ENCODE assay signal across 10 mouse cellular contexts in genomic region chr3:95293537-95293936, GRCm38 (mm10). TPM values are rescaled to one million over a fixed set of nuclear protein-coding genes. Genes with fewer than 3 reads are reported as not detected.
DNase-seq lines count a peak whose midpoint lies in the region; ATAC-seq and TF ChIP-seq lines count a peak whose summit lies in the region.
"Had no signal": no experiment of that assay in that cellular context is flagged by ENCODE, and none has a peak within 500 bp of the region (broad histone marks: within the 10 kb centered on the region; RNA-seq: fewer than 3 reads in every experiment).

No protein-coding gene starts in this region.

- no peak overlapping the region for H3K9ac ChIP-seq in kidney, embryonic 16.5 days (replicated peaks; ENCODE audit: low read length)
- H3K9ac ChIP-seq: hindbrain, embryonic 12.5 days had no signal

- H3K9me3 ChIP-seq in G1E (replicated peaks): no peaks in the 10 kb centered on the region
- H3K9me3 ChIP-seq in kidney, embryonic 16.5 days (ENCODE audit: low read length): no peaks in the 10 kb centered on the region
- H3K9me3 ChIP-seq in megakaryocyte, embryonic 14.5 days: no peaks in the 10 kb centered on the region
- H3K9me3 ChIP-seq: hindbrain, embryonic 12.5 days had no signal

- ATAC-seq in G1E (ENCODE audit: extremely low read depth, insufficient number of reproducible peaks, low FRiP score, poor library complexity, severe bottlenecking): peak; percentile 64
- ATAC-seq in kidney, embryonic 16.5 days (ENCODE audit: low FRiP score, low TSS enrichment): no peak; the same call in 1 of the 2 replicates

- H3K27me3 ChIP-seq in G1E (ENCODE audit: insufficient read depth, low read length): no peaks in the 10 kb centered on the region
- H3K27me3 ChIP-seq in kidney, embryonic 16.5 days (ENCODE audit: insufficient read depth, low read length): no peaks in the 10 kb centered on the region
- no peaks in the 10 kb centered on the region for H3K27me3 ChIP-seq in megakaryocyte, embryonic 14.5 days (replicated peaks)
- H3K27me3 ChIP-seq: hindbrain, embryonic 12.5 days had no signal

- peaks cover 96% of the 10 kb centered on the region for H3K36me3 ChIP-seq in G1E (replicated peaks)
- H3K36me3 ChIP-seq in kidney, embryonic 16.5 days (ENCODE audit: insufficient read depth, low read length): peaks cover 38% of the 10 kb centered on the region
- peaks cover 97% of the 10 kb centered on the region for H3K36me3 ChIP-seq in megakaryocyte, embryonic 14.5 days (replicated peaks; ENCODE audit: low read length)

- peak; percentile 53 for DNase-seq in adrenal gland, adult 8-10 months
- DNase-seq in adrenal gland, postnatal 4 days (ENCODE audit: low spot score in 2 of 2): no peak
- DNase-seq in G1E (ENCODE audit: low spot score): peak; percentile 71
- no peak for DNase-seq in urinary bladder, adult 18-20 months (ENCODE audit: low spot score in 2 of 2)
- no peak for DNase-seq in left cerebral cortex, adult 8-10 months (ENCODE audit: low spot score in 2 of 2)
- no peak for DNase-seq in frontal cortex, postnatal 14 days (ENCODE audit: low spot score in 2 of 2)

- no peak overlapping the region for H3K4me2 ChIP-seq in kidney, embryonic 16.5 days (replicated peaks; ENCODE audit: low read depth, low read length)
- H3K4me2 ChIP-seq: hindbrain, embryonic 12.5 days had no signal

- peak overlapping the region; percentile 42; the same call in 1 of the 2 replicates for H3K4me3 ChIP-seq in G1E (ENCODE audit: low read depth, low read length)
- no peak overlapping the region for H3K4me3 ChIP-seq in kidney, embryonic 16.5 days (ENCODE audit: low read length)
- H3K4me3 ChIP-seq in megakaryocyte, embryonic 14.5 days (replicated peaks): peak overlapping the region; percentile 64
- H3K4me3 ChIP-seq: hindbrain, embryonic 12.5 days had no signal

- peaks cover 53% of the 10 kb centered on the region for H3K4me1 ChIP-seq in G1E (ENCODE audit: insufficient read depth, low read depth, low read length)
- H3K4me1 ChIP-seq in kidney, embryonic 16.5 days (ENCODE audit: insufficient read depth, low read length): peaks cover 11% of the 10 kb centered on the region
- peaks cover 99% of the 10 kb centered on the region for H3K4me1 ChIP-seq in megakaryocyte, embryonic 14.5 days
- H3K4me1 ChIP-seq: hindbrain, embryonic 12.5 days had no signal

- WGBS in kidney, embryonic 16.5 days: 42% methylated on average over 11 of the region's 11 CpGs

- H3K27ac ChIP-seq in kidney, embryonic 16.5 days (ENCODE audit: low read length): peak overlapping the region; percentile 1; the same call in 1 of the 2 replicates
- H3K27ac ChIP-seq: hindbrain, embryonic 12.5 days had no signal

- no peak for TF ChIP-seq CTCF in G1E (IDR thresholded peaks at IDR 0.05; ENCODE audit: low read depth, low read length)

RNA-seq across cellular contexts. Expression of gene Prune1, which starts 11.7 kb away (rescaled TPM):
- total RNA-seq in adrenal gland, adult 8-10 months (2022): 10 to 100 TPM; 26.8 to 34.8 (median 31.7) TPM
- 10 to 100 TPM; 31.6 to 32.7 TPM for total RNA-seq in adrenal gland, postnatal 4 days (2021)
- total RNA-seq in G1E (2014; fragmentation: Nextera tagmentation) (32.3 and 33.5 TPM in 2 replicates), G1E (2017) (14.7 and 15.1 TPM in 2 replicates)
- polyA plus RNA-seq in G1E (2012): 3.8 and 4.8 TPM in 2 replicates
- polyA plus RNA-seq in kidney, embryonic 16.5 days (2015; fragmentation: Nextera tagmentation; extraction: Ambion mirVana): 25.8 and 27.4 TPM in 2 replicates
- 5.2 and 6.0 TPM in 2 replicates for polyA plus RNA-seq in megakaryocyte, embryonic 14.5 days (2012; ENCODE audit: insufficient read depth, low replicate concordance)
- total RNA-seq in left cerebral cortex, adult 8-10 months (2022): 10 to 100 TPM; 24.0 to 27.2 (median 25.2) TPM

RNA-seq across cellular contexts. Expression of gene Mindy1, which starts 12.4 kb away (rescaled TPM):
- total RNA-seq in adrenal gland, adult 8-10 months (2022): 100 to 1,000 TPM; 127 to 191 (median 150) TPM
- total RNA-seq in adrenal gland, postnatal 4 days (2021): 100 to 1,000 TPM; 127 to 130 TPM
- total RNA-seq in G1E (2014; fragmentation: Nextera tagmentation): 49.1 and 49.7 TPM in 2 replicates
- total RNA-seq in G1E (2017): 31.4 and 36.0 TPM in 2 replicates
- 77.5 and 97.0 TPM in 2 replicates for polyA plus RNA-seq in G1E (2012)
- 55.8 and 57.0 TPM in 2 replicates for polyA plus RNA-seq in kidney, embryonic 16.5 days (2015; fragmentation: Nextera tagmentation; extraction: Ambion mirVana)
- polyA plus RNA-seq in megakaryocyte, embryonic 14.5 days (2012; ENCODE audit: insufficient read depth, low replicate concordance): 517 and 1,363 TPM in 2 replicates
- total RNA-seq in left cerebral cortex, adult 8-10 months (2022): 10 to 100 TPM; 20.7 to 24.3 (median 22.4) TPM

RNA-seq across cellular contexts. Expression of gene Anxa9, which starts 13.4 kb away (rescaled TPM):
- total RNA-seq in adrenal gland, adult 8-10 months (2022): 1 to 10 TPM; 1.9 to 4.2 (median 3.0) TPM
- 1 to 10 TPM; 1.1 to 1.3 TPM for total RNA-seq in adrenal gland, postnatal 4 days (2021)
- total RNA-seq in G1E (2014; fragmentation: Nextera tagmentation) (15.2 and 29.8 TPM in 2 replicates), G1E (2017) (9.4 and 10.3 TPM in 2 replicates)
- polyA plus RNA-seq in G1E (2012): 1.1 and 1.4 TPM in 2 replicates
- 8.6 and 9.4 TPM in 2 replicates for polyA plus RNA-seq in kidney, embryonic 16.5 days (2015; fragmentation: Nextera tagmentation; extraction: Ambion mirVana)
- 0.66 TPM in 1 of 2 replicates, not detected in the other for polyA plus RNA-seq in megakaryocyte, embryonic 14.5 days (2012; ENCODE audit: insufficient read depth, low replicate concordance)
- 1 to 10 TPM in 2 of 4 experiments, under 1 TPM in 2; 0.33 to 1.6 (median 0.93) TPM for total RNA-seq in left cerebral cortex, adult 8-10 months (2022)

RNA-seq across cellular contexts. Expression of gene Cers2, which starts 21.1 kb away (rescaled TPM):
- total RNA-seq in adrenal gland, adult 8-10 months (2022): 100 to 1,000 TPM; 211 to 272 (median 241) TPM
- 100 to 1,000 TPM; 145 to 147 TPM for total RNA-seq in adrenal gland, postnatal 4 days (2021)
- 284 and 285 TPM in 2 replicates for total RNA-seq in G1E (2014; fragmentation: Nextera tagmentation)
- total RNA-seq in G1E (2017): 197 and 249 TPM in 2 replicates
- polyA plus RNA-seq in G1E (2012): 459 and 654 TPM in 2 replicates
- polyA plus RNA-seq in kidney, embryonic 16.5 days (2015; fragmentation: Nextera tagmentation; extraction: Ambion mirVana): 208 and 209 TPM in 2 replicates
- polyA plus RNA-seq in megakaryocyte, embryonic 14.5 days (2012; ENCODE audit: insufficient read depth, low replicate concordance): 36.9 and 124 TPM in 2 replicates
- total RNA-seq in left cerebral cortex, adult 8-10 months (2022): 10 to 100 TPM; 51.9 to 63.7 (median 56.1) TPM

RNA-seq across cellular contexts. Expression of gene Bnipl, which starts 42.5 kb away (rescaled TPM):
- total RNA-seq in adrenal gland, adult 8-10 months (2022): under 1 TPM in 1 of 4 experiments, not detected in 3; 0.75 TPM
- total RNA-seq in adrenal gland, postnatal 4 days (2021): under 1 TPM in 1 of 2 experiments, not detected in 1; 0.90 TPM
- total RNA-seq in G1E (2014; fragmentation: Nextera tagmentation) (not detected in 2 replicates), G1E (2017) (0.35 TPM in 1 of 2 replicates, not detected in the other)
- 0.03 and 0.12 TPM in 2 replicates for polyA plus RNA-seq in G1E (2012)
- 0.41 and 0.82 TPM in 2 replicates for polyA plus RNA-seq in kidney, embryonic 16.5 days (2015; fragmentation: Nextera tagmentation; extraction: Ambion mirVana)
- 0.30 TPM in 1 of 2 replicates, not detected in the other for polyA plus RNA-seq in megakaryocyte, embryonic 14.5 days (2012; ENCODE audit: insufficient read depth, low replicate concordance)
- under 1 TPM in 3 of 4 experiments, not detected in 1; 0.37 to 0.72 (median 0.67) TPM for total RNA-seq in left cerebral cortex, adult 8-10 months (2022)
- total RNA-seq: gastrocnemius, adult 18-20 months had no signal

Comparison
In these comparisons a context has a peak if more than half of its experiments do, and no peak if none do; other contexts are left out.
1. DNase-seq: peak in adrenal gland, adult 8-10 months (single experiment) and G1E (single experiment); none in adrenal gland, postnatal 4 days (0 of 2), urinary bladder, adult 18-20 months (0 of 2), left cerebral cortex, adult 8-10 months (0 of 2) and frontal cortex, postnatal 14 days (0 of 2).